Mouse (Mus musculus): ENCODE results near the gene Filip1l. TPM values are rescaled to one million over a fixed set of nuclear protein-coding genes. Genes with fewer than 3 reads are reported as not detected.

The Filip1l gene
- polyA plus RNA-seq, 1 experiment: 4.3 TPM

- Histone ChIP-seq H3K27me3 (ENCODE audit: control insufficient read depth, insufficient read depth, low read length) (no peaks in the 10 kb centered on the region), H3K27ac (ENCODE audit: control insufficient read depth, insufficient read depth, low read length) (no peak overlapping the region), H3K4me1 (replicated peaks; ENCODE audit: control insufficient read depth, insufficient read depth, low read length) (no peaks in the 10 kb centered on the region), H3K36me3 (ENCODE audit: control insufficient read depth, insufficient read depth, low read length) (no peaks in the 10 kb centered on the region), H3K4me3 (ENCODE audit: control insufficient read depth, insufficient read depth, low read length) (no peak overlapping the region)
- TF ChIP-seq CTCF (IDR thresholded peaks at IDR 0.05; ENCODE audit: borderline replicate concordance, control insufficient read depth, extremely low read depth, insufficient read depth, low read length, poor library complexity) (no peak), POLR2A (IDR thresholded peaks at IDR 0.05; ENCODE audit: control insufficient read depth, extremely low read depth, insufficient read depth, low read length, poor library complexity) (no peak)
- DNase-seq: no peak
- 85% methylated on average over 1 of the region's 1 CpGs for WGBS
Observed at GRCm38 (mm10) chr16:57577519-57577918, 224.6 kb downstream of the Filip1l start.

- Histone ChIP-seq H3K4me1 (replicated peaks; ENCODE audit: control insufficient read depth, insufficient read depth, low read length) (no peaks in the 10 kb centered on the region), H3K4me3 (ENCODE audit: control insufficient read depth, insufficient read depth, low read length) (no peak overlapping the region), H3K27ac (ENCODE audit: control insufficient read depth, insufficient read depth, low read length) (no peak overlapping the region), H3K36me3 (ENCODE audit: control insufficient read depth, insufficient read depth, low read length) (no peaks in the 10 kb centered on the region), H3K27me3 (ENCODE audit: control insufficient read depth, insufficient read depth, low read length) (no peaks in the 10 kb centered on the region)
- WGBS: 67% methylated on average over 7 of the region's 7 CpGs
- no peak for DNase-seq
- no peak for TF ChIP-seq CTCF (IDR thresholded peaks at IDR 0.05; ENCODE audit: borderline replicate concordance, control insufficient read depth, extremely low read depth, insufficient read depth, low read length, poor library complexity)
- no peak for TF ChIP-seq POLR2A (IDR thresholded peaks at IDR 0.05; ENCODE audit: control insufficient read depth, extremely low read depth, insufficient read depth, low read length, poor library complexity)
Observed at GRCm38 (mm10) chr16:57580041-57580440, 227.1 kb downstream of the Filip1l start.

GRCm38 (mm10) chr16:57582008-57582407 is 229.1 kb downstream of the Filip1l start:
- H3K27me3 ChIP-seq (ENCODE audit: control insufficient read depth, insufficient read depth, low read length): no peaks in the 10 kb centered on the region
- H3K4me3 ChIP-seq (ENCODE audit: control insufficient read depth, insufficient read depth, low read length): no peak overlapping the region
- H3K27ac ChIP-seq (ENCODE audit: control insufficient read depth, insufficient read depth, low read length): no peak overlapping the region
- 66% methylated on average over 2 of the region's 2 CpGs for WGBS
- H3K4me1 ChIP-seq (replicated peaks; ENCODE audit: control insufficient read depth, insufficient read depth, low read length): no peaks in the 10 kb centered on the region
- H3K36me3 ChIP-seq (ENCODE audit: control insufficient read depth, insufficient read depth, low read length): no peaks in the 10 kb centered on the region
- DNase-seq: no peak
- no peak for TF ChIP-seq POLR2A (IDR thresholded peaks at IDR 0.05; ENCODE audit: control insufficient read depth, extremely low read depth, insufficient read depth, low read length, poor library complexity)
- no peak for TF ChIP-seq CTCF (IDR thresholded peaks at IDR 0.05; ENCODE audit: borderline replicate concordance, control insufficient read depth, extremely low read depth, insufficient read depth, low read length, poor library complexity)

- H3K27ac ChIP-seq (ENCODE audit: control insufficient read depth, insufficient read depth, low read length): no peak overlapping the region
- H3K4me1 ChIP-seq (replicated peaks; ENCODE audit: control insufficient read depth, insufficient read depth, low read length): no peaks in the 10 kb centered on the region
- H3K36me3 ChIP-seq (ENCODE audit: control insufficient read depth, insufficient read depth, low read length): no peaks in the 10 kb centered on the region
- WGBS: 1% methylated on average over 3 of the region's 3 CpGs
- no peak for DNase-seq
- H3K4me3 ChIP-seq (ENCODE audit: control insufficient read depth, insufficient read depth, low read length): no peak overlapping the region
- H3K27me3 ChIP-seq (ENCODE audit: control insufficient read depth, insufficient read depth, low read length): no peaks in the 10 kb centered on the region
- TF ChIP-seq CTCF (IDR thresholded peaks at IDR 0.05; ENCODE audit: borderline replicate concordance, control insufficient read depth, extremely low read depth, insufficient read depth, low read length, poor library complexity): no peak
Observed at GRCm38 (mm10) chr16:57585201-57585600, 232.3 kb downstream of the Filip1l start.

- DNase-seq: peak; percentile 20
- Histone ChIP-seq H3K4me1 (replicated peaks; ENCODE audit: control insufficient read depth, insufficient read depth, low read length) (no peaks in the 10 kb centered on the region), H3K27me3 (ENCODE audit: control insufficient read depth, insufficient read depth, low read length) (no peaks in the 10 kb centered on the region), H3K27ac (ENCODE audit: control insufficient read depth, insufficient read depth, low read length) (no peak overlapping the region), H3K4me3 (ENCODE audit: control insufficient read depth, insufficient read depth, low read length) (no peak overlapping the region), H3K36me3 (ENCODE audit: control insufficient read depth, insufficient read depth, low read length) (no peaks in the 10 kb centered on the region)
- 52% methylated on average over 7 of the region's 7 CpGs for WGBS
- TF ChIP-seq POLR2A (IDR thresholded peaks at IDR 0.05; ENCODE audit: control insufficient read depth, extremely low read depth, insufficient read depth, low read length, poor library complexity) (no peak), CTCF (IDR thresholded peaks at IDR 0.05; ENCODE audit: borderline replicate concordance, control insufficient read depth, extremely low read depth, insufficient read depth, low read length, poor library complexity) (no peak)
Observed at GRCm38 (mm10) chr16:57593422-57594157, 240.7 kb downstream of the Filip1l start.

- no peak for DNase-seq
- no peaks in the 10 kb centered on the region for H3K36me3 ChIP-seq (ENCODE audit: control insufficient read depth, insufficient read depth, low read length)
- TF ChIP-seq CTCF (IDR thresholded peaks at IDR 0.05; ENCODE audit: borderline replicate concordance, control insufficient read depth, extremely low read depth, insufficient read depth, low read length, poor library complexity) (no peak), POLR2A (IDR thresholded peaks at IDR 0.05; ENCODE audit: control insufficient read depth, extremely low read depth, insufficient read depth, low read length, poor library complexity) (no peak)
- 94% methylated on average over 4 of the region's 4 CpGs for WGBS
- no peaks in the 10 kb centered on the region for H3K27me3 ChIP-seq (ENCODE audit: control insufficient read depth, insufficient read depth, low read length)
- H3K27ac ChIP-seq (ENCODE audit: control insufficient read depth, insufficient read depth, low read length): no peak overlapping the region
- no peak overlapping the region for H3K4me3 ChIP-seq (ENCODE audit: control insufficient read depth, insufficient read depth, low read length)
- H3K4me1 ChIP-seq (replicated peaks; ENCODE audit: control insufficient read depth, insufficient read depth, low read length): no peaks in the 10 kb centered on the region
Observed at GRCm38 (mm10) chr16:57597295-57597957, 244.5 kb downstream of the Filip1l start.
